Mouse (Mus musculus): Measurements from ENCODE around the gene Awat2.
"Not testable (repeated sequence)": the region's sequence is repeated elsewhere in the genome, so short reads cannot be mapped to it uniquely, and the experiment has no call there.

Awat2 gene

DNA sequence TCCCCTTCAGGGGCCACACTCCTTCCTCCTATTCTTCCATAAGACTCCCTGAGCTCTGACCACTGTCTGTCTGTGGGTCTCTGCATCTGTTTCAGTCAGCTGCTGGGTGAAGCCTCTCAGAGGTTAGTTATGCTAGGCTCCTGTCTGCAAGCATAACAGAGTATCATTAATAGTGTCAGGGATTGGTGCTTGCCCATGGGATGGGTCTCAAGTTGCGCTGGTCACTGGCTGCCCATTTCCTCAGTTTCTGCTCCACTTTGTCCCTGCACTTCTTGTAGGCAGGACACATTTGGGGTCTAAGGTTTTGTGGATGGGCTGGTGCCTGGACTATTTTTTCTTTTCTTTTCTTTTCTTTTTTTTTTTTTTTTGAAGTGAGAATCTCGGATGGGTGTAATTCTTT lies at the start of gene Awat2:
Gene Awat2, minus strand, starts transcription at position 101 of the 400 bp plus-strand sequence.
- not testable (repeated sequence) for DNase-seq

DNA sequence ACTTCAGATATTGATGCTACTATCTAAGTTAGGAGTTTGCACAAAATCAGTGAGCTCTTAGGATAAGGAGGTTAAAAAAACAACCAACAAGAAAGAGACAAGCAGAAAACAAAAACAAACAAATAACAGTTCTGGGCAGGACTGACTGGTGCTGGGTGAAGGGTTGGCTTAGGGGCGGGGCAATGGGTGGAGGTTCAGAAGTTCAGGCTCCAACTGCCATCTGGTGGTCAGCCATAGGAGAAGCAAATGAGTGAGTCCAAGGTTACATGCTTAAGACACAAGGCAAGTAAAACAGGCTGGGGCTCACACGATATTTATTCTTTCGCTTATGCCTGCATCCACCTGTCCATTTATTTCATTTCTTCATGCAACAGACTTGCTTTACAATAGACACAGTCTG lies 37.8 kb upstream of the Awat2 start:
- peak; percentile 67 for DNase-seq

DNA sequence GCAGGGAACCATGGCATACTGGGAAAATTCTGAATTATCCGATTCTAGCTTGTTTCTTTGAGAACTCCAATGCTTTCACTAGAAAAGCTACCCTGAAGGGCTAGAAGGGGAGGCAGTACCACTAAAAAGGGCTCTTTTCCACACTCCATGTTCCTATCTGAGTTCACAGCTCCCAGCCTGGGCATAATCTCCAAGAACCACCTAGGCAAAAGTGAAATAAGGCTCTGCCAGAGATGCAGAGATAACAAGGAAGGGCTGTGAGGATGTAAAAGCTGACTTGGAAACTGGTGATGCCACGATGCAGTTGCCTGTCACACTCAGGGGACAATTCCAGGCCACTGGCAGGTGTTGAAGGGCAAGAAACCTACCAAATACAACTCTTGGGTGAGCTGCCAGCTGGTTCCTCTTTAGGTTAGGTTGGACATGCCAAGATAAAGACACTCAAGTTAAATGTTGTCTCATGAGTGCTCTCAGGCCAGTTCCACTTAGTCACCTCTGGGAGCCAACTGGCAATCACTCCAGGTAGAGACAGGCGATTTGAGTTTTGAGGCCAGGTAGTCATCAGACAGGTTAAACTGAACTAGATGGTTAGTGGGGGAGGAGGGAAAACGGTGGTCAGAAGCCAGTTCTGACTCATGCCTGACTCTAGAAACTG lies 33.2 kb upstream of the Awat2 start:
- DNase-seq, result no peak

DNA sequence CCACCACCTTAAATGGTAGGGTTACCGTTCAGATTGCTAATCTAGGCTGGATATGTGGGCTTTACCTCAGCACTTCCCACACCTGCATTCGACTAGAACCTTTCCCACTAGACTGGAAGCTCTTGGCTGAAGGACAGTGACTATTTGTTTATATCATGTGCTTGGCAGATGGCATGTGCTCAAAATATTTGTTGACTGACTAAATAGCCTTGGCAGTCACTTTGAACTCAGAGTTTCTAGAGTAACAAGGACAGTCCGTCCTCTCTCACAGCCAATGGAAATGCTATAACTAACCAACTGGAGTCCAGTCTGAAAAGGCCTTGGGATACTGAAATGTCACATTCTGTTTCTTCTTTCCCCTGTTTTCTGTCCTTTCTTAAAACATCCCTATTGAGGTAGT lies 29.0 kb upstream of the Awat2 start:
- no peak for DNase-seq

DNA sequence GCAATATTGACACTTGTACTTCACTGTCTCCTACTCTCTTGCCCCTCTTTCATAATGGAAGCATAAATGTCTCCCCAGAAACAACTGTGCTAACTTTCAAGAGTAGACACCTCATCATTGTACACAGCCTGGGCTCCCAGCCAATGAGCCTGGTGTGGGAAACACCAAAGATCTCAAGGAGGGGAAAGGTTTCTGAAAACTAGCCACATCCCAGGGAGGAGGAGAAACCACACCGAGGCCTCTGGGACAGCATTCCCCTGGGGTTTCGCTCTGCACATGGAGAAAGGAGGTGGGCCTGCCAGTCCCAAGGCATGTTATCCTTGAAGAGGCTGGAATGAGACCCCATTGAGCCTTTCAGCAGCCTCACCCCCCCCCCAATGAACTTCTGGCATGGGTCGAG lies 27.6 kb upstream of the Awat2 start:
- no peak for DNase-seq

DNA sequence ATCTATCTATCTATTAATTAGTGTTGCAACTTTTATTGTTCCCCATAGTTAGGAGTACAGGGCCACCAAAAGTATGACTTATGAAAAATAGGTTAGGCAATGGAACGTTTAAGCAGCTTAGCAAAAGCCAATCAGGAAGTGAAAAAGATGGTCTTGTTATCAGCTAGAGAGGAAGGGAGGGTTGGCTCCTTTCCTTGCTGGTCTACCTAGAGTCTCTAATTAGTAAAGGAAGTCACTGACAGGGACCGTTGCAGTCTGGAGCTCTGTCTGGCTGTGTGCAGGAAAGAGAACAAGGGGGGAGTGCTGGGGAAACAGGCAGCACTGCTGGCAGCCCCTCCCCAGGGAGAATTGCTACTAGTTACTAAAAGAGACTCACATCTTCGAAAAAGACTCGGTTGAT lies 25.5 kb upstream of the Awat2 start:
- no peak for DNase-seq

DNA sequence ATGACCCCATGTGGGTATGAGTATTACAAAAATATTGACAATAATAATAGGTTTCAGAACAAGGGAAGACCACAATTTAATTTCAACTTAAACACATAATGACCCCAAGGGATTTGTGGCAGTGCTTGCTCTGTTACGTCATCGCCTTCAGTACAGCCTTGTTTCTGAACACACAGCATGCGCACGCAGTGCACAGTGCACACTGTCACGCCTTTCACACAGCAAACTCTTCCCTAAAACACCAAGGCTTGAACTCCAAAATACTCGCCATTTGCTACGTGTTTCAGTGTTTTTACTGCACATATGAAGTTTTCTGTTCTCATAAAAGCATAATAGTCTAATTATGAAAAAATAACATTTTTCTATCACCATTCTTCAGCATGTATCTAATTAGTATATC lies 1.0 kb upstream of the Awat2 start:
- no peak for DNase-seq

DNA sequence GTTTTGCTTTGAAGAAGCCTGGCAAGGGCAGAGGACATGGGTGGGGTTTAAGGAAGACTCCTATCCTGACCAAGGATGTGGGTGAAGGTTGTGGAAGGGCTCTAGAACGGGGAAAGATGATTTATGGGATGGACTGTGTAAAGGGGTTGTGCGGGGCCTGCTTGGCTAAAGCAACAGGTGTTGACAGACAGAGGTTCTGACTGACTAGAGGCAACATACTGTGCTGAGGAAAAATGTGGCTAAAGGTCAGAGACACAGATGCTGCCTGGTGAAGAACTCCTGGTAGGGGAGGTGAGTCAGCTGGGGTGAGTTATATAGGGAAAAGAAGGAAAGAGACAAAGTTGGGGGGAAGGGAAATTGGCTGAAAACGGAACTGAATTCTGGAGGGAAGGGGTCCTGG lies 10.2 kb downstream of the Awat2 start:
- peak; percentile 6 for DNase-seq

DNA sequence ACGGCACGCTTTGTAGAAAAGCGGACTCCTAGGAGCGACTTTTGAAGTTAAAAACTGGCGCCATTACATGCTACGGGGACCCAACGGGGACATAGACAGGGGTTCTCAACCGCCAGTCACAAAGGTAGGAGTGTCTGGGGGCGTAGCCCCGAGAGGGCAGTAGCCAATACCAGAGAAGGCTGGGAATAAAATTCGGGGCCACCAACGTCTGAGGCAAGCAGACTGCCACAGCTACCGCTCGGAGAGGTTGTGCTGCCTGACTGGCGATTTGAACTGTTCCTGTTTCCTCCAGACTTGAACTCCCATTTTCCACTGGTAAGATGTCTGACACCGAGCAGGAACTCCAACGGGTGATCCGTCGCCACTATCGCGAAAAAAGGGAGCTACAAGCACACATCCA lies 13.8 kb downstream of the Awat2 start, which contains the start of gene Otud6a:
Gene Otud6a, plus strand, starts transcription at position 321 of the 400 bp plus-strand sequence.
- DNase-seq, result no peak

DNA sequence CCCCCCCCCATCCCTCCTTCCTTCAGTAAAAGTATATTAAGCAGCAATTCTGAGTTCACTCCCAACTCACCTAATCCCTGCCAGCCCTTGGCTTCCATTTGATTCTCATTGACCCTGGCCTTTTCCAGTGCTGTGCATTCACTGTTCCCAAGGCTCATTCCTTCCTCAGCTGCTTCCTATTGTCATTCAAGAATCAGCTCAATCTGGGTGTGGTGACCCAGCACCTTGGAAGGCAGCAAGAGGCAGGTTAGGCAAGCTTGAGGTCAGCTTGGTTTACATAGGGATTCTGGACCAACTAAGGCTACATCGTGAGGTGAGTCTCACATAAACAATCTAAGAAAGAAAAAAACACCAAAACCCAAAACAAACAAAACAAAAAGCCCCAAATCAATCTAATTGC lies 33.3 kb downstream of the Awat2 start:
- DNase-seq, result no peak

DNA sequence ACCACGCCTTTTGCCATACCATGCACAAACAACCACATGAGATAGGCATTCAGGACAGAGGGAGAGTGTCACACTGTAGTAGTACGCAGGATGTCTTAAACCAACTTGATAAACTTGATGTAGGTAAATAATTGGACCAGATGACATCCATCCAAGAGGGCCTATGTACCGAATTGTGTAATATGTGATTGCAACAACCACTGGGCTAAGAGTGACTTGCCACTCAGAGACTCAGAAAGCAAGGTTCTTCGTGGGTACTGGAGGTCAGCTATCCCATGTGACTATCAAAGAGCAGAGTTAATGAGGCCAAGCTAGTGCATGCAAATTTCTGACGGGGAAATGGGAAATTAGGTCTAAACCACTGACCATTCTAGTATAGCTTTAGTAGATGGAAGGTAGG lies 40.9 kb downstream of the Awat2 start:
- DNase-seq, result no peak

DNA sequence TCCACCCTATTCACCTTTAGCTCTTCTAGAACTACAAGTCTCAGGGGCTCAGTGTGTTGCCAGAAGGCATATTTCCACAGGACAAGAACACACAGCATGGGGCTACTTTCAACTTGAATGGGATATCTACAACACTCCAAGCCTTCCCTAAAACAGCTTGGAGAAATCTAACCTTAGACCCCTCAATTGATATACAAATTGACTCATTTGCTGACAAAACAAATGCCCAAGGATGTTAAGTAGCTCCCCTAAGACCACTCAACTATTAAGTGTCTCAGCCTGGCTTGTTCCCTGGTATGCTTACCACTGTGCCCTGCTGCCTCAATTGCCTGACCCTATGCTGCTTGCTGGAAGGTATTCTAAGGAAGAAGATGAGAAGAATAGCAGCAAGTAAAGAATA lies 41.6 kb downstream of the Awat2 start:
- no peak for DNase-seq

DNA sequence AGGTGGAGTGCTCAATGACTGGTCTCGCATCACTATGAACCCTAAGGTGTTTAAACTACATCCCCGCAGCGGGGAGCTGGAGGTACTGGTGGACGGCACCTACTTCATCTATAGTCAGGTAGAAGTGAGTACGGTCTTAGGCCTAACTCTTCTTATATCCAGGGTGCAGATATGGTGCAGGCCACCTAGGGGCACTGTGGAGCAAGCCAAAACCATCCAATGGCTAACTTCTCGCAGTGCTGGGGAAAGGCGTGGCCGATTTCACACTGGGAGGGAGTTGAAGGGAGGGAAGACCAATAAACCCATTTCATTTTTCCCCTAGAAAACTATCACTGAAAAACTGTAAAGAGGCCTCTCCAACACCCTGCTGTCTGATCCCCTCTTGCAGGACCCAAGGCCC lies 47.5 kb downstream of the Awat2 start:
- DNase-seq, result peak; percentile 2

DNA sequence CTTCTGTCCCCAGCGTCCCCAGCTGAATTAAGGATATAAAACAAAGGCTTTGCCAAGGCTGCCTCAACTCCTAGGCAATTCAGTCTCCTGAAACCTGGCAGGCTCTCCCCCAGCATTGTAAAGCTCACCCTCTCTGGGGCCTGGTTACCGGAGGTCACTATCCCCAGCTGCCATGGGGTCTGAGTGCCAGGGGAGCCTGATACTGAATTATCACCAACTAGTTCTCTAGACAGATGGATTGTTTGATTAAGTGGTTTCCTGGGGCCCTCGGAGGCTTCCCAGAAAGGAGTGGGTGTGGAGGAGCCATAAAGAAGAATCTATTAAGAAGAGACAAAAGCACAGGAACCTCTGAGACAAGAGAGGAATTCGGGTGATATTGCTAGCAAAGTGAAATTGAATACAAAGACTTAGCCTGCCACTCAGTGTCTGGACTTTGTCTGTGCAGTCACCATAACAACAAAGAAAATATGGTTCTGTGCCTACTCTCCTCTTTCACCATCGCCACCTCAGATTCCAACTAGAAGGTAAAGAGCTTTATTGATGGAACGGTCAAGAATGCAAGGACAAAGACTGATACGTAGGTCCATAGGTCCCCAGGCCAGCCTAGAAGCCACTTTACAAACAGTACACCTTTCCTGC lies 48.2 kb downstream of the Awat2 start:
- peak; percentile 2 for DNase-seq

DNA sequence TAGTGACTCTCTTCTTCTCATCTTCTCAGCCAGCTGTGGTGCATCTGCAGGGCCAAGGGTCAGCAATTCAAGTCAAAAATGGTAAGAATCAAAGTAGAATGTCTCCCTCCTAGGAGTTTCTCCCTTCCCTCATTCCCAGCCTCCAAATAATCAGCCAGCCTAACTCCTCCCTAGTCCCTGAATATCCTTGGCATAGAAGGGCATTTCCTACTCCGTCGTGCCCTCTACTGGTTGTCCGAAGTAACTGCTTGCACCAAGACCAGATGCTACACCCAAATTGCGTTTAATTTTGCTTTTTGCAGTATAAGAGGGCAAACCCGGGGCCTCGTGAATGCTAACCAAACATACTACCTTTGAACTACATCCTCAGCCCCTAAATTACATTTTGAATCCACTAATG lies 50.2 kb downstream of the Awat2 start:
- peak; percentile 54 for DNase-seq

DNA sequence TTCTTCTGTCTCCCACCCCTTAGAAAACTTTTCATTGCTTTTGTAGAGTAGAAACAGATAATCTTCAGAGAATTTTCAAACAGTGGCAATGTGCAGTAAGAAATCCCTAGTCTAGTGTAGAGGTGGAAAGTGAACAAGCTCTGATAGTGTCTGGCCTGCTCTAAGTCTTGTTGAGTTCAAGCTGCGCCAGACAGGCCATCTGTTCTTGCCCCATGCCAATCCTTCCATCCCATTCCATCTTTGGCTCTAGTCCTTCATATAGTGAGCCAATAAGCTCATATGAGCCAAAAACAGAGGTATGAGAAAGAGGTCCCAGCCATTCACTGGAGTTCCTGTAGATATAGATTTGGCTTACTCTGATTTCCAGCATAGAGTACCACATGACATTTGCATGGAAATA lies 52.6 kb downstream of the Awat2 start:
- no peak for DNase-seq

DNA sequence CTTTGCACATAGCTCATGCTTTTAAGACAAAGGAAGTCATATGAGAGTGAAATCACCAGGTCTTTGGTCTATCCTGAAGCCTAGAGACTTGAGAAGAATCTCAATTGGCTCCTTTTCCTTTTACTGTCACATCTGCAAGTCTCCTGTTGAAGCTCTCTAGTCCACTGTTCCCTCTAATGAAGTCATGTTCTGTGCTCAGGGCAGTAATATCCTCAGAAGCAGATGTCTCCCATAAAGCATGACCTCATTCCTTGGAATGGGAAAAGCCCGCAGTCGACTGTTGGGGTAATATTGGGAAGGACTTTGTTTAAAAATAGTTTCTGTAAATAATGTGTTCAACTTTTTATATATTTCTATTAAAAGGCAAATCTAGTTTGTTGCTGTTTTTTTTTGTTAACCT lies 85.5 kb downstream of the Awat2 start:
- DNase-seq, result no peak

Measured in embryo, embryonic 11 days (tissue).